Mouse (Mus musculus) frontal cortex, postnatal 25 days (tissue): ENCODE data around the gene Arhgef2.

Experiments
- DNase-seq, 2 experiments: peaks; one replicate each; pipeline ENCODE4 v3.0.0; 2022; ENCODE audit warnings: low spot score in 2 of 2

Arhgef2 gene

GRCm38 (mm10) chr3:88683814-88684213 is 78.0 kb downstream of the Arhgef2 start:
- no peak for DNase-seq

GRCm38 (mm10) chr3:88684236-88684979 is 78.6 kb downstream of the Arhgef2 start:
- no peak for DNase-seq

- peak; percentile 87 to 94 for DNase-seq
These were observed 79.5 kb downstream of the Arhgef2 start, which contains the start of gene Khdc4 for GRCm38 (mm10) chr3:88684980-88685941. Gene Khdc4 (plus strand): TSS chr3:88685803.

GRCm38 (mm10) chr3:88685958-88686451 is 80.2 kb downstream of the Arhgef2 start:
- no peak for DNase-seq

GRCm38 (mm10) chr3:88686734-88687611 is 81.2 kb downstream of the Arhgef2 start:
- no peak for DNase-seq

GRCm38 (mm10) chr3:88689079-88689478 is 83.3 kb downstream of the Arhgef2 start:
- DNase-seq = no peak

- no peak for DNase-seq
These were observed 89.8 kb downstream of the Arhgef2 start for GRCm38 (mm10) chr3:88695545-88695944.
